Mouse (Mus musculus): ENCODE data around the gene Acot3. TPM values are rescaled to one million over a fixed set of nuclear protein-coding genes. Genes with fewer than 3 reads are reported as not detected.
A peak's percentile ranks its signal among the peaks of the same experiment; 100 is the strongest.
"Not testable (repeated sequence)": the region's sequence is repeated elsewhere in the genome, so short reads cannot be mapped to it uniquely, and the experiment has no call there.

The Acot3 gene
- polyA plus RNA-seq, 1 experiment = not detected

DNA sequence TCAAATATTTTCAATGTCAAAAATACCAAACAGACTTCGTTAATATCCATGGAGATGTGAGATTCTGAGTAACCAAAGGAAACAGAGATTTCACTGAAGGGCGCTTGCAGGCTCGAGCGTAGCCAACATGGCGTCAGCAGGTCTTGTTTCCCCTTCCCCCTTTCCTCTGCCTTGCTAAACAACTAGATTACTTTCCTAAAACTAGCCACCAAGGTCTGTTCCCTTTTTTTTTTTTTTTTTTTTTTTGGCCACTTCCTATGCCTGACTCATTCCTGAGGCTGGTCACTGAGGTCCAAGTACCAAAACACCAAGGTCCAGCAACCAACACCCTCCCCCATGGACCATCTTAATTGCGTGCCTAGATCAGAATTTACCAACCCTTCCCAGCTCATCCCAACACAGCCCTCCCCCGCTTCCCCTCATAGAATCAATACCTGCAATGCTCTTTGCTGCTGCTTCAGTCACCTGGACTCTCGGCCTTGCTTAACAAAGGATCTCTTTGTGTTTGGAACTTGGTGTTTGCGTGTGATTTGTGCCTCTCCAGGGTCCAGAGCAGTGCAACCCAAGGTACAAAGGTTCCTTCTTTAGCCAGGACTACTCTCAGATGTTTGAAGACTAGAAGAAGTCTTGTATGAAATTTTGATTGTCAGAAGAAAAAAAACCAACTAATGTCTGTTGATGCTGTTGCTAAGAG is 28.7 kb upstream of the Acot3 start:
- 82% methylated on average over 9 of the region's 9 CpGs for WGBS
- TF ChIP-seq CTCF (IDR thresholded peaks at IDR 0.05; ENCODE audit: insufficient read depth, low read length) = no peak
- no peak for TF ChIP-seq POLR2A (IDR thresholded peaks at IDR 0.05; ENCODE audit: borderline replicate concordance, extremely low read depth, low read depth, low read length)
- no peak for DNase-seq
- no peaks in the 10 kb centered on the region for H3K4me1 ChIP-seq (ENCODE audit: control insufficient read depth, insufficient read depth, low read length)
- no peak overlapping the region for H3K4me3 ChIP-seq (replicated peaks; ENCODE audit: extremely low read depth, low read depth, low read length)

DNA sequence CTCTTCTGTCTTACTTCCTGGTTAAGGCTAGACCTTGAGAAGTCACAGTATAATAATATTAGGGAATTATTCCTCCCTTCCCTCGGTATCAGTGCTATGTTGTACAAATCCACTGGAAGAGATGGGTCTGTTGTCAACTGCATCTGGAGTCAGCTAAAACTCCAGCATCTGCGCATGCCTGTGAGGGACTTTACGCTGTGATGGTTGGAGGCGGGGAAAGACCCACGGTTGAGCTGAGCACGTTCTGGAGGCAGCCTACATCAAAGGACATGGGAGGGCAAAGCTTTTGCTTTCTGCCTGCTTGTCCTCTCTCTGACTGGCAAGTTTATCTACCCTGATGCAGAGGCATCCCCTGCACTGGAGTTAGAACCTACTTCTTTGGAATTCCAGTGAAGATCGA is 26.1 kb upstream of the Acot3 start:
- no peak for DNase-seq
- Histone ChIP-seq H3K4me3 (replicated peaks; ENCODE audit: extremely low read depth, low read depth, low read length) (no peak overlapping the region), H3K4me1 (ENCODE audit: control insufficient read depth, insufficient read depth, low read length) (no peaks in the 10 kb centered on the region)
- TF ChIP-seq CTCF (IDR thresholded peaks at IDR 0.05; ENCODE audit: insufficient read depth, low read length) = no peak
- TF ChIP-seq POLR2A (IDR thresholded peaks at IDR 0.05; ENCODE audit: borderline replicate concordance, extremely low read depth, low read depth, low read length) = no peak
- 86% methylated on average over 7 of the region's 7 CpGs for WGBS

- H3K4me3 ChIP-seq (replicated peaks; ENCODE audit: extremely low read depth, low read depth, low read length); H3K4me1 ChIP-seq (ENCODE audit: control insufficient read depth, insufficient read depth, low read length); DNase-seq: not testable (repeated sequence)
- WGBS = 71% methylated on average over 3 of the region's 3 CpGs
Measured at GRCm38 (mm10) chr12:84028328-84028727, 23.6 kb upstream of the Acot3 start.

DNA sequence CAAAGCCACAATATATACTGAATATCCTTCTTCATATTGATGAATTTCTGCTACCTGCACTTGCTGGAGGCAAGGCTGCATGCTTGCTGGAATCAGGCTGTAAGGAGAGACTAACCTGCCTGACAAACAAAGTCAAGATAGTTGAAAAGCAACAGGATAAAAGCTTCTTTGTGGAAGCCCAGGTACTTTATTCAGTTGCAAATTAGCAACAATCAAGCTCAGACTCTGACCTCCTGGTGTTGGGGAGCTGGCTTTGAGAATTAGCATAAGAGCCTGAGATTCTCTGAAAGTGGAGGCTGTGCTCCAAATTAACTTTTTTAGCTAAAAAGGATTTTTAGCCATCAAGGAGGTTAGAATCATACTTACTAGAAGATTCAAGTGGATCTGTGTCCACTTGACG is 22.9 kb upstream of the Acot3 start:
- not testable (repeated sequence) for H3K4me3 ChIP-seq (replicated peaks; ENCODE audit: extremely low read depth, low read depth, low read length); DNase-seq; H3K4me1 ChIP-seq (ENCODE audit: control insufficient read depth, insufficient read depth, low read length)
- 97% methylated on average over 1 of the region's 1 CpGs for WGBS

DNA sequence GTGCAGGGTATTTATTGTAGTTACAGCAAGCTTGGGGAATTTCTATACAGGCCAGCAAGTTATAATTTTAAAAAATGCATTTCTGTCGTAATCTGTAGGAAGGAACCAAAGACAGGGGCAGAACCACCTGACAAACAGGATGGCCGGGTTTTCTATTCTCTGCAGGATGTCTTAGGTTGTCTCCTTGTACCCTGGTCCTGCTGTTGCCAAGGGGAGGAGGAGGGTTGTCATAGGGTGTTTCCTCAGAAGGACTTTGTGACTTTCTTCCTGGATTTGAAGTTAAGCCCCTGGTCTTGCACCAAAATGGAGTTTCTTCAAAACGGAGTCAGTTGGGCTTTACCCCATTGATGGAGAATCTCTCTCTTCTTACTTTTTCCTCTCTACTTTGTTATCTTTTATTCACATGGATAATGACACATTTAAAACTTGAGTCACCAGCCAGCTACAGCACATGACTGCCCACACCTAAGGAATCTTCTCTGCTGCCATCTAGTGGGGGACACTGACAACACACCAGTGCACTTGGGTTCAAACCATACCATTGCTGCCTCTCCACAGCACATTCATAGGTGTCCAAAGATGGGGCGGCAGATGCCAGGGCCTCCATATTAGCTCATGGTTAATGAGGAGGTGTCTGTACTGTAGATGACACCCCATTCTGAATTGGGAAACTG is 21.1 kb upstream of the Acot3 start:
- 46% methylated on average over 4 of the region's 4 CpGs for WGBS
- peak; percentile 67 for DNase-seq
- H3K4me3 ChIP-seq (replicated peaks; ENCODE audit: extremely low read depth, low read depth, low read length) = no peak overlapping the region
- H3K4me1 ChIP-seq (ENCODE audit: control insufficient read depth, insufficient read depth, low read length) = no peaks in the 10 kb centered on the region
- TF ChIP-seq CTCF (IDR thresholded peaks at IDR 0.05; ENCODE audit: insufficient read depth, low read length) = peak; percentile 91
- no peak for TF ChIP-seq POLR2A (IDR thresholded peaks at IDR 0.05; ENCODE audit: borderline replicate concordance, extremely low read depth, low read depth, low read length)

GRCm38 (mm10) chr12:84032854-84033253 is 19.1 kb upstream of the Acot3 start:
- Histone ChIP-seq H3K4me1 (ENCODE audit: control insufficient read depth, insufficient read depth, low read length) (no peaks in the 10 kb centered on the region), H3K4me3 (replicated peaks; ENCODE audit: extremely low read depth, low read depth, low read length) (no peak overlapping the region)
- DNase-seq = no peak
- 89% methylated on average over 4 of the region's 4 CpGs for WGBS
- TF ChIP-seq POLR2A (IDR thresholded peaks at IDR 0.05; ENCODE audit: borderline replicate concordance, extremely low read depth, low read depth, low read length) (no peak), CTCF (IDR thresholded peaks at IDR 0.05; ENCODE audit: insufficient read depth, low read length) (no peak)

- 76% methylated on average over 2 of the region's 2 CpGs for WGBS
- not testable (repeated sequence) for H3K4me1 ChIP-seq (ENCODE audit: control insufficient read depth, insufficient read depth, low read length); H3K4me3 ChIP-seq (replicated peaks; ENCODE audit: extremely low read depth, low read depth, low read length); DNase-seq
Measured at GRCm38 (mm10) chr12:84033302-84033701, 18.6 kb upstream of the Acot3 start.

GRCm38 (mm10) chr12:84034108-84034507 is 17.8 kb upstream of the Acot3 start:
- peaks cover 3% of the 10 kb centered on the region; the same call in 1 of the 2 replicates for H3K4me1 ChIP-seq (ENCODE audit: control insufficient read depth, insufficient read depth, low read length)
- DNase-seq = no peak
- no peak for TF ChIP-seq CTCF (IDR thresholded peaks at IDR 0.05; ENCODE audit: insufficient read depth, low read length)
- no peak for TF ChIP-seq POLR2A (IDR thresholded peaks at IDR 0.05; ENCODE audit: borderline replicate concordance, extremely low read depth, low read depth, low read length)
- 32% methylated on average over 4 of the region's 4 CpGs for WGBS
- no peak overlapping the region for H3K4me3 ChIP-seq (replicated peaks; ENCODE audit: extremely low read depth, low read depth, low read length)

GRCm38 (mm10) chr12:84038241-84038640 is 13.7 kb upstream of the Acot3 start, which contains the start of gene Acot4:
Gene Acot4, plus strand, starts transcription at chr12:84038379.
- peak; percentile 25 for DNase-seq
- peak within 1 kb of the TSS; percentile 55 for H3K4me3 ChIP-seq (replicated peaks; ENCODE audit: extremely low read depth, low read depth, low read length)
- 5% methylated on average over 32 of the region's 32 CpGs for WGBS
- H3K4me1 ChIP-seq (ENCODE audit: control insufficient read depth, insufficient read depth, low read length) = not testable (repeated sequence)

GRCm38 (mm10) chr12:84038691-84039111 is 13.2 kb upstream of the Acot3 start, which contains the start of gene Gm49366:
Gene Gm49366, plus strand, starts transcription at chr12:84038935.
- peak within 1 kb of the TSS; percentile 55 for H3K4me3 ChIP-seq (replicated peaks; ENCODE audit: extremely low read depth, low read depth, low read length)
- H3K4me1 ChIP-seq (ENCODE audit: control insufficient read depth, insufficient read depth, low read length); DNase-seq: not testable (repeated sequence)
- 5% methylated on average over 39 of the region's 39 CpGs for WGBS
